Mouse (Mus musculus): ENCODE results near the gene Spint5. TPM values are rescaled to one million over a fixed set of nuclear protein-coding genes. Genes with fewer than 3 reads are reported as not detected.

Gene Spint5
- polyA plus RNA-seq (2015; fragmentation: Nextera tagmentation; extraction: Ambion mirVana), result not detected in 2 replicates

DNA sequence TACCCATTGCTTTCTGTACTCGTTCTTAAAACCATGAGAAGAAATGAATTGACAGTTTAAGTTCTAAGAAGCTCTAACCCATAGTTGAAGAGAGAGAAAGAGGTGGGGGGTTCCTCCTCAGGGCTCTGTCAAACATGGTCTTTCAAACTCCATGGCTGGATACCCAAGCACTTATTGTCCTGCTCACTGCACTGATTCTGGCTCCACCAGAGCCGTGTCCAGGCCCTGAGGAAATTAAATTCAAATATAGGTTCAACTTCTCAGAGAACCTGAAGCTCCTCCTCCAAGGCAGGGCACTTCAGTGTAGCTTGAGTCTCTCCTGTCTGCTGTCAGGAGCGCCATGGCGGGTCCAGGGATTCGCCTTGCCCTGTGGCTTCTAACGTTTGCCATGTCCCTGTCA lies at the start of gene Spint5:
TSS of gene Spint5 (plus strand) at position 301 of the 400 bp plus-strand sequence.
- H3K27me3 ChIP-seq, result no peaks in the 10 kb centered on the region
- no peaks in the 10 kb centered on the region for H3K9me3 ChIP-seq (replicated peaks)
- WGBS (ENCODE audit: insufficient replicate concordance), result 54% methylated on average over 6 of the region's 6 CpGs
- H3K4me1 ChIP-seq (replicated peaks), result no peaks in the 10 kb centered on the region
- H3K36me3 ChIP-seq, result no peaks in the 10 kb centered on the region
- DNase-seq (no peak), ATAC-seq (ENCODE audit: low read depth) (no peak)
- H3K4me3 ChIP-seq (replicated peaks), result no peak within 1 kb of the TSS
- H3K4me2 ChIP-seq, result no peak within 1 kb of the TSS
- H3K9ac ChIP-seq, result no peak within 1 kb of the TSS
- H3K27ac ChIP-seq, result no peak within 1 kb of the TSS

GRCm38 (mm10) chr2:164670261-164670660 lies 44.8 kb upstream of the Spint5 start:
- no peaks in the 10 kb centered on the region for H3K4me1 ChIP-seq (replicated peaks)
- no peaks in the 10 kb centered on the region for H3K27me3 ChIP-seq
- H3K36me3 ChIP-seq, result no peaks in the 10 kb centered on the region
- H3K4me3 ChIP-seq (replicated peaks), result no peak overlapping the region
- H3K9me3 ChIP-seq (replicated peaks), result no peaks in the 10 kb centered on the region
- no peak overlapping the region for H3K9ac ChIP-seq
- ATAC-seq (ENCODE audit: low read depth) (no peak), DNase-seq (no peak)
- WGBS (ENCODE audit: insufficient replicate concordance), result 52% methylated on average over 5 of the region's 5 CpGs
- H3K4me2 ChIP-seq, result no peak overlapping the region
- H3K27ac ChIP-seq, result no peak overlapping the region

DNA sequence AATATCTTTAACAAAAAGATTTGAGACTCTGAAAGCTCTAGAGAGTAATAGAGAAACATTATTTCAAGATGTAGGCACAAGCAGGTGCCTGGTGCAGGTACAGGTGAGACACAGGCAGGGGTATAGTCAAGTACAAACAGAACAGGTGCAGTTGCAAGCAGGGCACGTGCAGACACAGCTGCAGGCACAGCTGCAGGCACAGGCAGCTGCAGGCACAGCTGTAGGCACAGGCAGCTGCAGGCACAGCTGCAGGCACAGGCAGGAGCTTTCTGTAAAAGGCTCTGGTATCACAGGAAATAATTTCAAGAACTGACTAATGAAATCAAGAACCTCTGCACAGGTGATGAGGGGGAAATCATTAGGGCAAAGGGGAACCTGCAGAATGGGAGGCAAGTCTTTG lies 44.2 kb upstream of the Spint5 start:
- no peak overlapping the region for H3K4me3 ChIP-seq (replicated peaks)
- WGBS (ENCODE audit: insufficient replicate concordance), result 26% methylated on average over 1 of the region's 1 CpGs
- H3K4me2 ChIP-seq, result no peak overlapping the region
- no peaks in the 10 kb centered on the region for H3K9me3 ChIP-seq (replicated peaks)
- ATAC-seq (ENCODE audit: low read depth), result no peak
- DNase-seq, result no peak
- no peak overlapping the region for H3K9ac ChIP-seq
- no peak overlapping the region for H3K27ac ChIP-seq
- no peaks in the 10 kb centered on the region for H3K27me3 ChIP-seq
- no peaks in the 10 kb centered on the region for H3K4me1 ChIP-seq (replicated peaks)
- H3K36me3 ChIP-seq, result no peaks in the 10 kb centered on the region

DNA sequence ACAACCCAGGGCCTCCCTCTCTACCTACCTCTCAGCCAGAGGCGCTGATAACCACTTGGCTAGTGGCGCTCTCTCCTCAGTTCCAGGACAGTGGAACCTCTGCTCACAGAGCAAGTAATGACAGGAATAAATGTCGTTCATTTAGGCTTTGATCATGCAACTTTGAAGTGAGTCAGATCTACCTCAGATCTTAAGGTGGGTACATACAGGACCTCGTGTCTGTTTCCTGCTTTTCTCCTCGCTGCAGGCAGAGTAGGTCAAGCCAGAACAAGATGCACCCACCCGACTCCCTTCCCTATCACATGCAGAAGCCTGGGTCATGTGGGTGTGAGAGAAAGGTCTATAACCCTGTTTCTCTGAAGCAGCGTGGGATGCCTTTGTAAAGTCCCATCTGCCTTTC lies 41.1 kb upstream of the Spint5 start, which contains the start of gene Wfdc11:
TSS of gene Wfdc11 (minus strand) at position 101 of the 400 bp plus-strand sequence.
- H3K9me3 ChIP-seq (replicated peaks), result no peaks in the 10 kb centered on the region
- 61% methylated on average over 7 of the region's 7 CpGs for WGBS (ENCODE audit: insufficient replicate concordance)
- no peak within 1 kb of the TSS for H3K9ac ChIP-seq
- no peak for ATAC-seq (ENCODE audit: low read depth)
- no peaks in the 10 kb centered on the region; the same call in 1 of the 2 replicates for H3K4me1 ChIP-seq (replicated peaks)
- no peak within 1 kb of the TSS for H3K4me3 ChIP-seq (replicated peaks)
- no peak within 1 kb of the TSS for H3K27ac ChIP-seq
- no peak within 1 kb of the TSS for H3K4me2 ChIP-seq
- no peaks in the 10 kb centered on the region for H3K27me3 ChIP-seq
- H3K36me3 ChIP-seq, result no peaks in the 10 kb centered on the region
- no peak for DNase-seq

DNA sequence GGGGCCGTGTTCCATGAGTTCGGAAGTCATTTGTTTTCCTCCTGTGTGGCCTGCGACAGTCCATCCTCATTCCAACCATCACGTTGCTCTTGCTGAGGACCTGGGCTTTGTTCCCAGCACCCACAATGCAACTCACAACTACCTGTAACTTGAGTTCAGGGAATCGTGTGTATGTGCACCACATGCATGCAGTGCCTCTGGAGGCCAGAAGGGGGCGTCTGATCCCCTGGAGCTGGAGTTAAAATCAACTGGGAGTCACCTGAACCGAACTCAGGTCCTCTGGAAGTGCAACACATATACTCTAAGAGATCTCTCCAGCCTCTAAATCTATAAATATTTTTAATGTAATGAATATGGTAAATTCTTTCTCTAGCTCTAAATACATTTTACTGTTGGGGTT lies 39.0 kb upstream of the Spint5 start:
- ATAC-seq (ENCODE audit: low read depth), result no peak

GRCm38 (mm10) chr2:164676916-164677685 lies 38.0 kb upstream of the Spint5 start:
- Histone ChIP-seq H3K36me3 (no peaks in the 10 kb centered on the region), H3K4me3 (replicated peaks) (no peak overlapping the region), H3K9ac (no peak overlapping the region), H3K27ac (no peak overlapping the region), H3K4me2 (no peak overlapping the region), H3K9me3 (replicated peaks) (no peaks in the 10 kb centered on the region), H3K4me1 (replicated peaks) (peaks cover 4% of the 10 kb centered on the region), H3K27me3 (no peaks in the 10 kb centered on the region)
- WGBS (ENCODE audit: insufficient replicate concordance), result 65% methylated on average over 16 of the region's 16 CpGs
- ATAC-seq (ENCODE audit: low read depth), result no peak
- no peak for DNase-seq

More for the DNA sequence above, 39.0 kb upstream of the Spint5 start:
- no peak for DNase-seq
- no peaks in the 10 kb centered on the region for H3K9me3 ChIP-seq (replicated peaks)
- no peaks in the 10 kb centered on the region for H3K36me3 ChIP-seq
- WGBS (ENCODE audit: insufficient replicate concordance), result 64% methylated on average over 7 of the region's 7 CpGs
- H3K4me2 ChIP-seq, result no peak overlapping the region
- peaks cover 4% of the 10 kb centered on the region for H3K4me1 ChIP-seq (replicated peaks)
- no peak overlapping the region for H3K4me3 ChIP-seq (replicated peaks)
- no peak overlapping the region for H3K27ac ChIP-seq
- H3K27me3 ChIP-seq, result no peaks in the 10 kb centered on the region
- no peak overlapping the region for H3K9ac ChIP-seq

DNA sequence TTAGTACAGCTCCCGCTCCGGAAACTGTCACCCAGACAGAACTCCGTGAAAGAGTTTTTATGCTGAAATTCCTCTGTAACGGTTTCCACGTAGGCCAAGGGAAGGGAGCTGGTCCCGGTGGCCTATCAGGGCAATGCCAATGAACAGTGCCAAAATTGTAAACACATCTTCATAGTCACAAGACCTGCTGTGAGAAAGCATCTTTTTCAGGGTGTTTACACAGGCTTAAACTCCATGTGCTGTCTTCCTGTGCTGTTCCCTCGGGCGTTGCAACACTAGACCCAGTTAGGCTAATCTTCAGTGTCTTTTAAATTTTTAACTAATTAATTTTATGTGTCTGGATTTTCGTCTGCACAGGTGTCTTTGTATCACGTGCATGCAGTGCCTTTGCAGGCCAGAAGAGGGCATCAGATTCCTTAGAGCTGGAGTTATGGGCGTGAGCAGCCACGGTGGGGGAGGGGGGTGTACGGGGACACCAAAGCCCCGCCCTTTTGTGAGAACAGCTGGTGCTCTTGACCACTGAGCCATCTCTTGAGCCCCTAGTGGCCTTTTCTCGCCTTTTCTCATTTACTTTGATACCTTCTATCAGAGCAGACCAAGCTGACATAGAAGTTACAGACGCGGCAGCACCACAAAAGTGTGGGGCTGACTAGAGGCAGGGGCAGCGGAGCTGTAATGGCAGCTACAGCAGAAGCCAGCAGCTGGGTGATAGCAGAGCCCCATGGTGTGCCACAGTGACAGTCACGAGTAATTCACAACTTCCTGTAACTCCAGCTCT lies 36.1 kb upstream of the Spint5 start:
- no peak overlapping the region for H3K9ac ChIP-seq
- no peaks in the 10 kb centered on the region for H3K27me3 ChIP-seq
- H3K4me1 ChIP-seq (replicated peaks), result peaks cover 4% of the 10 kb centered on the region
- WGBS (ENCODE audit: insufficient replicate concordance), result 18% methylated on average over 19 of the region's 19 CpGs
- peak overlapping the region; percentile 25 for H3K4me3 ChIP-seq (replicated peaks)
- DNase-seq (peak; percentile 38), ATAC-seq (ENCODE audit: low read depth) (peak; percentile 31; the same call in 1 of the 2 replicates)
- no peaks in the 10 kb centered on the region for H3K36me3 ChIP-seq
- peak overlapping the region; percentile 51 for H3K4me2 ChIP-seq
- no peak overlapping the region for H3K27ac ChIP-seq
- H3K9me3 ChIP-seq (replicated peaks), result no peaks in the 10 kb centered on the region

GRCm38 (mm10) chr2:164679906-164680305 lies 35.2 kb upstream of the Spint5 start:
- Histone ChIP-seq H3K4me2 (no peak overlapping the region), H3K4me3 (replicated peaks) (no peak overlapping the region), H3K4me1 (replicated peaks) (peaks cover 4% of the 10 kb centered on the region), H3K27ac (no peak overlapping the region), H3K9me3 (replicated peaks) (no peaks in the 10 kb centered on the region), H3K36me3 (no peaks in the 10 kb centered on the region), H3K9ac (no peak overlapping the region), H3K27me3 (no peaks in the 10 kb centered on the region)
- WGBS (ENCODE audit: insufficient replicate concordance), result 22% methylated on average over 3 of the region's 3 CpGs
- DNase-seq, result no peak
- no peak for ATAC-seq (ENCODE audit: low read depth)

DNA sequence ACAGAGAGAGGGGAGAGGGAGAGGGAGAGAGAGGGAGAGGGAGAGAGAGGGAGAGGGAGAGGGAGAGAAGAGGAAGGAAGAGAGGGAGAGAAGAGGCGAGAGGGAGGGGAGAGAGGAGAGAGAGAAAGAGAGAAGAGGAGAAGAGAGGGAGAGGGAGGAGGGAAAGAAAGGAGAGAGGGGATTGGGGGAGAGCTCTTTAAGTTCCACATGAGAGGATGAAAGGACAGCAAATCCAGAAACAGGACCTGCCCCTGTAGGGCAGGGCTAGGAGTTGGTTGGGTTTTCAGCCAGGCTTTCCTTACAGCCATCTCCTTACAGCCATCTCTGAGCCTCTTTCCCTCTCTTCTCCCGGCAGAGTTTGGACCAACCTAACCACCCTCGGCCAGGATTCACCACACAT lies 30.3 kb upstream of the Spint5 start, which contains the start of gene Wfdc13:
TSS of gene Wfdc13 (plus strand) at position 301 of the 400 bp plus-strand sequence.
- 43% methylated on average over 3 of the region's 3 CpGs for WGBS (ENCODE audit: insufficient replicate concordance)
- Histone ChIP-seq H3K9ac (no peak within 1 kb of the TSS), H3K4me2 (no peak within 1 kb of the TSS), H3K27ac (no peak within 1 kb of the TSS), H3K36me3 (no peaks in the 10 kb centered on the region), H3K4me1 (replicated peaks) (no peaks in the 10 kb centered on the region), H3K9me3 (replicated peaks) (no peaks in the 10 kb centered on the region), H3K27me3 (no peaks in the 10 kb centered on the region), H3K4me3 (replicated peaks) (no peak within 1 kb of the TSS)
- DNase-seq (no peak), ATAC-seq (ENCODE audit: low read depth) (no peak)

DNA sequence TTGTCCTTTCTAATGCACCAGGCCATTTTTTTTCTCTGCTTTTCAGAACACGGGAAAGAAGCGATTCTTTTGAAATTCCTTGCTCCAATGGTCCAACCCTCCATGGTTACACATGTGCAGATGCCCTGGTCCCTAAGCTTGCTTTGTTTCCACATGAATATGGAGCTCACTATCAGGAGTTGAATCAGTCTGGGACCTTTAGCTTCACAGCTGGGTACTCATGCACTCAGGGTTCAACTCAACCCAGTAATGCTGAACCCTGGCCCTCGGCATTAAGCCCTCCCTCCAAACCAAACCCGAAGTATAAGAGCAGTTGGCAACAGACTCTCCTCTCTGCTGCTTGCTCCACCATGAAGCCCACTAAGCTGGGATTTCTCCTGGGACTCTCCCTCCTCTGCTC lies 16.9 kb upstream of the Spint5 start, which contains the start of gene Spint4:
TSS of gene Spint4 (plus strand) at position 301 of the 400 bp plus-strand sequence.
- 63% methylated on average over 4 of the region's 4 CpGs for WGBS (ENCODE audit: insufficient replicate concordance)

GRCm38 (mm10) chr2:164700959-164701358 lies 14.1 kb upstream of the Spint5 start:
- no peak overlapping the region for H3K4me2 ChIP-seq
- no peaks in the 10 kb centered on the region for H3K36me3 ChIP-seq
- H3K4me3 ChIP-seq (replicated peaks), result no peak overlapping the region
- H3K27me3 ChIP-seq, result no peaks in the 10 kb centered on the region
- DNase-seq, result no peak
- H3K9ac ChIP-seq, result no peak overlapping the region
- WGBS (ENCODE audit: insufficient replicate concordance), result 67% methylated on average over 5 of the region's 5 CpGs
- H3K27ac ChIP-seq, result no peak overlapping the region
- no peak for ATAC-seq (ENCODE audit: low read depth)
- 0 out of 2 replicates have a peak, but pooled peaks cover 3% of the 10 kb centered on the region for H3K9me3 ChIP-seq (replicated peaks)
- no peaks in the 10 kb centered on the region for H3K4me1 ChIP-seq (replicated peaks)

More for the DNA sequence above, 16.9 kb upstream of the Spint5 start, which contains the start of gene Spint4:
- H3K9ac ChIP-seq, result no peak within 1 kb of the TSS
- H3K27me3 ChIP-seq, result no peaks in the 10 kb centered on the region
- no peak within 1 kb of the TSS for H3K4me2 ChIP-seq
- H3K36me3 ChIP-seq, result no peaks in the 10 kb centered on the region
- ATAC-seq (ENCODE audit: low read depth) (no peak), DNase-seq (no peak)
- H3K27ac ChIP-seq, result no peak within 1 kb of the TSS
- H3K4me1 ChIP-seq (replicated peaks), result no peaks in the 10 kb centered on the region
- H3K9me3 ChIP-seq (replicated peaks), result no peaks in the 10 kb centered on the region
- no peak within 1 kb of the TSS for H3K4me3 ChIP-seq (replicated peaks)
